Mouse (Mus musculus) right cerebral cortex, postnatal 4 days (tissue): Measurements from ENCODE around the gene Jmjd1c.
A peak's percentile ranks its signal among the peaks of the same experiment; 100 is the strongest.
"Not testable (repeated sequence)": the region's sequence is repeated elsewhere in the genome, so short reads cannot be mapped to it uniquely, and the experiment has no call there.

Experiments used
- DNase-seq: peaks from one replicate; pipeline ENCODE4 v3.0.0-alpha.2; 2022

Jmjd1c gene

DNA sequence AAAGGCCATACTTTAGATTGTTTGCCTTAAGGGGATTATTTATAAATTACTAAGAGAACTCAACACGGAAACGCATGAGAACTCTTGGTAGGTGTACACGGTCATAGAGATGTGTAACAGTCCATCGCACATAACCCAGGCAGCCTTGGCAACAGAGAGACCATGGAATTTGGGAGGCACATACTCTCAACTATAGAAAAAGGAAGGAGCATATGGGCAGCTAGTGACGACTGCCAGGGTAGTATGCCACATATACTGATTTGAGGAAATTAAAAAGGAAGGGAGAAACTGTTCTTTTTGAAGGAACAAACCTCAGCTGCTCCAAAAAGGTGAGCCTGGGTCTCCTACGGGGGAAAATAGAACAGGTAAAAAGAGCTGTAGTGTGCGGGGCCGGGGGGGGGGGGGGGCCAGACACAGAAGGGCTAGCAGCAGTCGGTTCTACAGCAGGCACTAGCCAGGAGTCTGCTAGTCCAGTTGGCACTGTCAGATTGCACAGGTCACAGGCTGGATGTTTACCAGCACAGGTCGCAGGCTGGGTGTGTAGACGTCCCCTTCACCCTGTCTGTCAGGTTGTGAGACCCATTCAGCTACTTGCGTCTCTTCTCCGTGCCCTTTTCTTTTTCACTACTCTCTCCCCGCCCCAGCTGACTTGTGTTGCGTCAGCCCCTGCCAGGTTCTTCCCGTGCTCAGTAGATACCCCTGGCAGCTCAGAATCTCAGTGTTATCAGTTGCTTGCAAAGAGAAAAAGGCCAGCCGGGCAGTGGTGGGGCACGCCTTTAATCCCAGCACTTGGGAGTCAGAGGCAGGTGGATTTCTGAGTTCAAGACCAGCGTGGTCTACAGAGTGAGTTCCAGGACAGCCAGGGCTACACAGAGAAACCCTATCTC, 9.6 kb downstream of the Jmjd1c start:
- DNase-seq = no peak

- DNase-seq = no peak
Measured at GRCm38 (mm10) chr10:67106400-67106799, 10.5 kb downstream of the Jmjd1c start.

DNA sequence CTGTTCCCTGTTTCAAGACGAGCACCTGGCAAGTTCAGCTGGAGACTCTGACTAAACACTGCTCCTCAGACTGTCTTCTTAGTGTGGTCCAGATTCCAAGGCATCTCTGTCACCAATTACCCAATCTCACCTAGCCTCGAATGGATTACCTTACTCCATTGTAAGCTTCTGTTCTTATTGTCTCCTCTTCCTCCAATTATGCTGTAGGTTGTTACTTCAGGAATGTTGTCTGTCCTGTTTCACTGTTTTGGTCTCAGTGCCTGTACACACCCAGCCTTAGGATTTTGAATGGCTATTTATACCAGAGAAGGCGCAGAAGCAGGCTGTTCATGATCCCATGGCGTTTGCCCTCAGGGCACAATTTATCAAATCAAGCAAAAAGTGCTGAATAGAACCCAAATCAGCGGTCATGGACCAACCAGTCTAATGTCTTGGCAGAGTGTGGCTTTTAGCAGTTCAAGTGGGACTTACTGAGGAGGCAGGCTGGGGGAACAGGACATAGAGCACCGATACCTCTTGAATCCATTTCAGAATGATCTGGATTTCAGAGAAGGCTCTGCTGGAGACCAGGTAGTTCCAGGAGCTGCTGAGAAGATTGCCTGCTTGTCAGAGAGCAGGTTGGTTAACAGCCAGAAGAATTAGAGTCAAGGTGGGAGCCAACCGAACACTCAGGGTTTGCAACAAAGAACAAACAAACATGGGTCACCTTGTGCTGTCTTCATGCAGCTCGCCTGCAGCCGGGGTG, 11.3 kb downstream of the Jmjd1c start:
- DNase-seq = no peak

DNA sequence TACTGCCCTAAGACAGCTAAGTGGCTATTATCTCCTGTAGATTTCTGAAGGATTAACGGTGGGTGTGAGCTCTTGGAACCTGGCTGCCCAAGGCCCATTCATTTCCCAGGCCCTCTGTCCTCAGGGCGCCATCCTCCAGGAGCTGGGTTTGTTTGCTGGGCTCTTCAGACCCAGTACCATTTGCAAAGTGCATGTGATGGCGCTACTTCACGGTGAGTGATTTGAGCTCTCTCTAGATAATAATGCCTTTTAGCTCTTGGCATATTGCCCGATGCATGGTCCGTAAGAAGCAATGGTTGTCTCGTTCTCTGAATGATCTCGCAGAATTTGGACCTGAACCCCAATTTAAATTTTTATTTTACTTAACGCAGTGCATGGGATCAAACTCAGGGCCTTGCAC, 12.2 kb downstream of the Jmjd1c start:
- no peak for DNase-seq

GRCm38 (mm10) chr10:67109635-67110034, 13.7 kb downstream of the Jmjd1c start:
- no peak for DNase-seq

DNA sequence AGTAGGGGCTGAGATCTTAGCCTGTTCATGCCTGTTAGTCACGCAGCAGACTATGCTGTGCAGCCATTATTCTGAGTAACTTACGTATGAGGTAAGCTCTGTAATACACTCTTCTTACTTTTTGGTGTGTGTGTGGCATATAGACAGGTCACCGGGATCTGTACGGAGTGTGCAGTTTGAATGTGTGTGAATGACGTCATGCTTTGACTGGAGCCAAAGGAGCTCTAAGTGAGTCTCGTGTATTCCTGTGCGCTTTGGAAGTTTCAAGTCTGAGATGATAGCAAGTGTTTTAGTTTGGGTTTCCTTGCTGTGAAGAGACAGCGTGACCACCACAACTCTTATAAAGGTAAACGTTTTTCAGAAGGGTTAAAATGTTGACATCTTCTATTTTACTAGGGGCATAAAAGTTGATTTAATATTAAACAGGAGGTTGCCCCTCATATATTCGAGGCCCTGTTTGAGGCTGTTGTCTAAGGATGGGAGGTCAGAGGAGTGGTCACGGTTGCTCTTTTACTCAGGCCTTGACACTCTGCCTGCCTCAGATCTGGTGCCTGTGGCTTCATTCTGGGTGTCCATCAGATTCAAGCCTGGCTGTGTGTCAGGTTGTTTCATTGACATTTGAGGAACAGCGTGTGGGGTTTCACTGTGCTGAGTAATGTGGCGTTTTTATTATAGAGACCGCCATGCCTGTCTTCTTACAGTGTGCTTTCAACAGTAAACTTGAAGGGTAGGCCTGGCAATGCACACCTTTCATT, 15.3 kb downstream of the Jmjd1c start:
- no peak for DNase-seq

DNA sequence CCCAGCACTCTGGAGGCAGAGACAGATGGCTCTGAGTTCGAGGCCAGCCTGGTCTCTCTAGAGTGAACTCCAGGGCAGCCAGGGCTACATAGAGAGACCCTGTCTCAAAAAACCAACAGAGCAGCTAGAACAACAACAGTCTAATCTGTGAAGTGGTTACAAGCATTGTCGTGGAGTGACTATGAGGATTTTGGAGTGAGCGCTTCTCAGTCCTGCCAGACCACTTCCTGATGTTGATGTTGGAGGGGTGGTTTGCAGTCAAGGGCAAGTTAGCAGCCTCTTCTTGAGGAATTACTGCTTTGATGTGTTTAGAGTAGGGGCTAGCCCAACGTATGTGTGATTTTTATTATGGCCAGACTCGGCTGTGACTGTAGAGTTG, 15.9 kb downstream of the Jmjd1c start:
- no peak for DNase-seq

DNA sequence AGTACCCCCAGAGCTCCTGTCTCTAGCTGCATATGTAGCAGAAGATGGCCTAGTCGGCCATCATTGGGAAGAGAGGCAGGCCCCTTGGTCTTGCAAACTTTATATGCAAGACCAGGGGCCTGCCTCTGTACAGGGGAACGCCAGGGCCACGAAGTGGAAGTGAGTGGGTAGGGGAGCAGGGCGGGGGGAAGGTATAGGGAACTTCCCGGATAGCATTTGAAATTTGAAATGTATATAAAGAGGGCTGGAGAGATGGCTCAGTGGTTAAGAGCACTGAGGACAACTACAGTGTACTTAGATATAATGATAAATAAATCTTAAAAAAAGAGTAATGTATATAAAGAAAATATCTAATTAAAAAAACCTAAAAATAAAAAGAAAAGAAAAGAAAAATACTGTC, 17.0 kb downstream of the Jmjd1c start:
- not testable (repeated sequence) for DNase-seq

DNA sequence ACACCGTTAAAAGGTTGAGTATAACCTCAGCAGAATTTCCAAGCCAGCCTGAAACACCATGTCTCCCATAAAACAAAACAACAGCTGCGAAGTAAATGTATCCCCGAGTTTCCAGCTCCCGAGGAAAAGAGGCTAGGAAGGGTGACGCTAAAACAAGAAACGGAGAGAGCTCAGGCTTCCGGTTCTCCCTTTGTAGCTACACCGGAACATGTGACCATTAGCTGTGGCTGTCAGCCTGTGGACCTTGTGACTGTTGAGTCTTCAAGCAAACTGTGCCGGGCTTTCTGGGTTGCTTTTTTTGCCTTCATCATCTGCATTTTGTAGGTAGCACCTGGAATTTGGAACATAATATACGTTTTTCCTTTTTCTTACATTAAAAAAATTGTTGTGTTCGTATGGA, 17.9 kb downstream of the Jmjd1c start:
- DNase-seq = no peak

DNA sequence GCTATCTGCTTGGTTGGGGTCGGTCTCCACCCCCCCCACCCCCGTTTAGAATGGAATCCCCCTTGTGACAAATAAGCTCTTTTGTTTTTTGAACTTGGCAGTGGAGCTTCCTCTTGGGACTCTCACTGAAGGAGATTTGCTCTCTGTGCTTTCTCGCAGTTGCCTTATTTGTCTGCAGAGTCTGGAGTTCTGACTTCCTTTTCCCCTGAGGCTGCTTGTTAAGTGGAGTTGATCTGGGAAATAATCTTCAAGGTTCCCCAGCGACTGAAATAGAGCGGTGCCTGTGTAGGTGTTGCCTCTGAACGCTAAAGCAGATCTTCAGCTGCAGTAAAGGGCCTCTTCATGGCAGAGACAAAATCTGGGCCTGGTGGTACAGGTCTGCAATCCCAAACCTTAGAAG, 19.2 kb downstream of the Jmjd1c start:
- no peak for DNase-seq

- DNase-seq = no peak
Measured at GRCm38 (mm10) chr10:67115666-67116091, 19.8 kb downstream of the Jmjd1c start.

GRCm38 (mm10) chr10:67116251-67116650, 20.3 kb downstream of the Jmjd1c start:
- no peak for DNase-seq

GRCm38 (mm10) chr10:67119291-67119690, 23.4 kb downstream of the Jmjd1c start:
- DNase-seq = no peak

DNA sequence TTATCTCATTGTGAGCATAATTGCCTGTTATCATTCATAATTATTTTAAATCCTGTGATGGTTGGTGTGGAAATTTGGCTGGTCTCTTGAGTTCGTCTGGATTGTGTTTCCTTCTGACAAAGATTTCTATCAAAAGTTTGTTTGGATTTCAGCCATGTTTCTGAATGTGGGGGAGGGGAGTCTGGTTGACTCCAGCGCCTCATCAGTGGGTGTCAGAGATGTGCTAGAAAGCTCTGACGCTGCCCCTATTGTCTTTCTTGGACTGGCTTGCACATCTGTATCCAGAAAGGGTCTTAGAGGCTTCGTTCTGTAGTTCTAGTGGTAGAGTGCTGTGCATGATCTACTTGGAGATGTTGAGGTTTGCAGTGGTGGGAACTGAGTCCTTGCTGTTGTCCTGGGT, 24.3 kb downstream of the Jmjd1c start:
- no peak for DNase-seq

GRCm38 (mm10) chr10:67120640-67121039, 24.7 kb downstream of the Jmjd1c start:
- no peak for DNase-seq

DNA sequence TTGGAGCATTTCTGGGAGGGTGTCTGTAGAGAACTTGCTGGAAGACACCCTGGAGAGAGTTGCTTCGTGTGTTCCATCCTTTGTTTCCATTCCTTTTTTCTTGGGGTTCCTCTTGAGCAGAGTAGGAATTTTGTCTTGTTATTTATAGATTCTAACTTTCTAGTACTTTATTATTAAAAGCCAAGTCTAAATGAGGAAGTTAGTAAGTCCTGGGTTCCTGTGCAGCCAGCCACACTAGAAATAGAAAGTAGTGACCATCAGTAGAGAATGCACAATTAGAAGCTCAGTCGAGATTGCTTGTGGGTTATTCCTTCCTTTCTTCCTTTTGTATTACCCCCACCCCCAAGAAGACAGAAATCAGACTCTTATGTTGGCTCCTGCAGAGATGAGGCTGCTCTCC, 27.8 kb downstream of the Jmjd1c start:
- DNase-seq = no peak

DNA sequence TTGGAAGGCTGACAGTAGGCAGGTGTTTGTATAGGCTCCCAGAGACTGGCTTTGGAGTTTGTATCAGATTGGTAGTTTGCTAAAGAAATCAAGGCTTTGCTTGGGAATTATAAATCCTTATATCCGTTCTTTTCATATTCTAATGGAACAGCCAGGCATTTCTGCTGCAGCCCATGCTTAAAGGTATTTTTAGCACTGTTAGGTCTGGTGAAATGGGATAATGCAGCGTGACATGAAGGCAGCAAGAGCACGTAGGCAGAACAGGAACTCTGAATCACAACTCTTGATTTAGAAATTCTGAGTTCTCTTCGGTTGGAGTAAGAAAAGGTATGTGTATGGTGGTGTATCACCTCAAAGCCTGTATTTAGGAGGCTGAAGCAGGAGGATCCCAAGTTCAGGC, 28.2 kb downstream of the Jmjd1c start:
- no peak for DNase-seq

- DNase-seq = peak; percentile 51
Measured at GRCm38 (mm10) chr10:67126061-67126858, 30.3 kb downstream of the Jmjd1c start.

DNA sequence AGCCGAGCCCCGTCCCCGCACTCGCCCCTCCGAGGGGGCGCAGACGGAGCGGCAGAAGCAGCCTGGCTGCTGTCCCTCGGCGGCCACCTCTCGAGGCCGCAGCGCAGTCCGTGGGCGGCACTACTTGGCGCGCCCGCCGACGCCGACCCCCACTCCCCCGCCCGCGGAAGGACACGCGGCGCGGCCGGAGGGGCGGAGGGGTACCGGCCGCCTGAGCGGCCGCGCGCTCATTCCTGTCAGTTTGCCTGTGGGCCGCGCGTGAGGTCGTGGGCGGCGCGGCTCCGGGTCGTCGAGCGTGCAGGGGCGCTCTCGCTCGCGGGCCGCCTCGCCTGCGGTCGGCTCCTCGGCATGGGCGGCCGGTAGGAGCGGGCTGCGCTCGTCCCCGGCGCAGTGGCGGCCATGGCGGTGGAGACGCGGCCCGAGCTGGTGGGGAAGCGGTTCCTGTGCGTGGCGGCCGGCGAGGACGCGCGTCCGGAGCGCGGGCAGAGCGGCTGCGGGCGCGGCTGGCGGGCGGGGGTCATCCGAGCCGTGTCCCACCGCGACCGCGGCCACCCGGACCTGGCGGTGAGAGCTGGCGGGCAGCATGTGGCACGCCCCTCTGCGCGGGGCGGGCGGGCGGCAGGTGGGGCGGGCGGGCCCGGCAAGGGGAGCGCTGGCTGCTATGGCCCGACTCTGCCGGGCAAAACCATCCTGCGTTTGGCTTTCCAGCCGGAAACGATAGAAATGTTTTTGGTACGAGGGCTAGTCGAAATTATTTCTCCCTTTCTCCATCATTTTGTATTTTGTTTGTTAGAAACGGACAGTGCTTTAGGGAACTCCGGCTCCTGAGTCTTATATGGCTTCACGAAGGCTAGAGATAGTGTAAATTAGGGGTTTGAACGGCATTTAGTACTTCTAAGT, 31.2 kb downstream of the Jmjd1c start:
- DNase-seq = peak; percentile 61

- DNase-seq = no peak
Measured at GRCm38 (mm10) chr10:67129531-67129930, 33.6 kb downstream of the Jmjd1c start.

GRCm38 (mm10) chr10:67131709-67132108, 35.8 kb downstream of the Jmjd1c start:
- no peak for DNase-seq

- DNase-seq = no peak
Measured at GRCm38 (mm10) chr10:67134322-67134721, 38.4 kb downstream of the Jmjd1c start.
